Mouse (Mus musculus): Measurements from ENCODE around the gene Fam89b.
A peak's percentile ranks its signal among the peaks of the same experiment; 100 is the strongest.

The Fam89b gene

DNA sequence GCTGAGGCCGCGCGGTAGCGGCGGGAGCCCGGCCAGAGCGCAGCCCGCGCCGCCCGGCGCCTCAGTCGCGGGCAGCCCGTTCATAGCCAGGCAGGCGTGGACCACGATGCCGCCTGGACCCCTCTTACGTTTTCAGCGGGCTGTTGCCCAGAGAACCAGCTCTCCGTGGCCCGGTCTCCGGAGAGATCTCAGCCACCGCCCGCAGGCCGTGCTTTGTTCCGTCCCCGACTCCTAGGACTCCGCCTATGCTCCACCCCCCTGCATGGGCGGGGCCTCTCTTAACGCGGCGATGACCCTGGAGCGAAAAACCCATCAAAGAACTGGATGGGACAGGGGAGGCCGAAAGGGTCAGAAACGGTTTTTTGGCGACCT is at the start of gene Fam89b:
Gene Fam89b, minus strand, starts transcription at position 210 of the 372 bp plus-strand sequence.
- DNase-seq (ENCODE audit: low spot score) = peak; percentile 63

DNA sequence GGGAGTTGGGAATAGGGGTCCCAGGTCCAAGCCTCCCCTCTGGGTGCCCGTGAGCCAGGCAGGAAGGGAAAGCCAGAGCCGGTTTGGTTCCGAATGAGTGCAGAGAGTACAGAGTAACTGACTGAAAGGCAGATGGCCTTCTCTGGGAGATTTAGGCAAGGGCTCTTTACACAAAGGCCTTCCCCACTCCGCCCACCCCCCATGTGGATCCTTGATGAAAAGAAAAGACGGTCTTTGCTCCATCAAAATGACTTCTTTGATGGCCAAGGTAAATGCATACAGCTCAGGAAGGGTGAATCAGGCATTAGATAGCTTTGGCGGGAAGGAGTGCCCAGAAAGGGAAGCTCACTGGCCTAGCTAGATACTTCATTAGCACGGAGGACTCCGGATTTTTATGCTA is 48.9 kb upstream of the Fam89b start:
- no peak for DNase-seq (ENCODE audit: low spot score)

DNA sequence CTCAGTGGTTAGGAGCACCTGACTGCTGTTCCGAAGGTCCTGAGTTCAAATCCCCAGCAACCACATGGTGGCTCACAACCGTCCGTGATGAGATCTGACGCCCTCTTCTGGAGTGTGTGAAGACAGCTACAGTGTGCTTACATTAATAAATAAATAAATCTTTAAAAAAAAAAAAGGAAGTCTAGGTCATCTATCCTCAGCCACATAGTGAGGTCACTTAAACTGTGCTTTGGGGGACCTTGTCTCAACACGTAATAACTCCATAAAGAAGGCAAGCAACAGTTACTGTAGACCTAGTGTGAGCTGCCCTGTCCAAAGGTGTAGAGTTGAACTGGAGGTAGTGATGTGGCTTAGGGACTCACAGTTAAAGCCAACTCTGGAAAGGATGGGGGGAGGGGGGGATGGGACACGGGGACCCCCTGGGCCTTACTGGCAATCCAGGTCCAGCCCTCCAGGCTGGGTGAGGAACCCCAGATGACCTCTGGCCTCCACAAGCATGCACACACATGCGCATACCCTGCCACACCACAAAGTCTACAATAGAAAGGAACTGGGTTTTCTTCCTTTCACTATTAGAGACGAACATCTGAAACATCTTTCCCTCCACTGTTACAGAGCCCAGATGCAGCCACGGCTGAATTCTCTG is 48.1 kb upstream of the Fam89b start:
- no peak for DNase-seq (ENCODE audit: low spot score)

DNA sequence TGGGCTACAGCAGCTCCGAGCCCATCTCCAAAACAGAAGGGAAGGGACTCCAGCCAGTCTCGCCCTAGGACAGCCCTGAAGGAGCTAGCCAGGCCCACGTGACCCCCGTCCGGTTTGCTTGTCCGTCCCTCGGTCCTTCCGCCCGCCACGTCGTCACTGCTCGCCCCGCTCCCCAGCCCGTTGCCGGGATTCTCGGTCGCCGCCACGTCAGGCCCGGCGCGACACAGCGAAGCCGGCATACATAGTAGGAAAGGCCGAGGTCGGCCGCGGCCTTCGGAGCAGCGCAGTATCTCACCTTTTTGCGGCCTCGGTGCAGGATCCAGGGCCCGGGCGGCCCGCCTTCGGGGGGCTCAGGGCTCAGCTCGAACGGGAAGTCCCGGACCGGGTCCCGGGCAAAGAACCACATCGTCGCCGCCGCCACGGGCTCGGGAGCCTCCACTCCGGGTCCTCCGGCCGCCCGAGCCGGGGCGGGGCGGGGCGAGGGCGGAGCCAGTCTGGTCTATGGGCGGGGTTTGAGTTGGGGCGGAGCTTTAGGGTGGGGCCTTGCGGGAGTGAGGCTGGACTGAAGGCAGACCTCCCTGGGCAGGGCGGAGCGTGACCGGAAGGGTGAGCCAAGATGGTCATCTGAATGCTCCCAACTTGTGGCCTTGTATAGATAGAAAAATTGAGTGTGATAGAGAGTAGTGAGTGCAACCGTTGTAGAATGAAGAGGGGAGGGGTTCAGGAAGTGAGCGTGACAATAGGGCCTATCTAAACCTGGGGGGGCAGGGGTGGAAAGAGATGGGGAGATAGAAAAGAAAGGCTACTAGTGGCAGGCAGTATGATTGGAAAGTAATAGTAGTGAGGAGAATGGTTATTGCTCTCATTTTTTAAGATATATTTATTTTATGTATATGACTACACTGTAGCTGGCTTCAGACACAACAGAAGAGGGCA is 41.7 kb upstream of the Fam89b start, which contains the start of gene Scyl1:
Gene Scyl1, minus strand, starts transcription at position 495 of the 936 bp plus-strand sequence.
- DNase-seq (ENCODE audit: low spot score) = peak; percentile 85

DNA sequence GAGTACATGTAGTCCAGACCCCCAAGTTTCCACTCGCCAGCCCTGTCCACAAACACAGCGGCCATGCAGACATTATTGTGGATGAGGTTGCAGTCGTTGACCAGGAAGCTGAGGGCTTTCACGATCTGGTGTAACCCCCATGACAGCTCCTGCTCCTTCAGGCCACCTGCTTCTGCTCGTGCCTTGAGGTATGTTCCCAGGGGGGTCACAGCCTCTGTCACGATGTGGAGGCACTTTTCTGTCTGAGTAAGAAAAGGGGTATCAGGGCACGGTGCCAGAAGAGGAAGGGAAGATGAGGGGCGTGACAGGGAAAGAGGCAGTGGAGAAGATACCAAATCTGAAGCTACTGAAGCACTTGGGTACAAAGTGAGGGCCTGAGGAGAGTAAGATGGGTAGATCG is 40.9 kb upstream of the Fam89b start:
- DNase-seq (ENCODE audit: low spot score) = no peak

DNA sequence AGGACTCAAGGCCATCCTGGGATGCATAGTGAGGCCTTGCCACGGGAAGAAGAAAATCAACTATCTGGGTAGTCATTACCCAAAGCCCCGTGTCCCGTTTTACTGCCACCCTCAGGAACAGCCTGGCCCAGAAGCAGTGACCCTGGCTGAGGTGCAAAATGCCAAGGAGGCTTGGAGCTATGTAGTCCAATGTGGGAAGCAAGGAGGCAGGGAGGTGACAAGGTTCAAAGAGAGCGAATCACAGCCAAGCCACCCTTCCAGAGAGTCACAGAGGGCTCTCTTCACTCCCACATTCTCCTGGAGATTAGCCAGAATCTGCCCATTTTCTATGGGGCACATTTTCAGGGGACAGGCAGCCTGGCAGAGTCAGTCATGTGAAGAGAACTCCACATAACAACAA is 37.8 kb upstream of the Fam89b start:
- no peak for DNase-seq (ENCODE audit: low spot score)

DNA sequence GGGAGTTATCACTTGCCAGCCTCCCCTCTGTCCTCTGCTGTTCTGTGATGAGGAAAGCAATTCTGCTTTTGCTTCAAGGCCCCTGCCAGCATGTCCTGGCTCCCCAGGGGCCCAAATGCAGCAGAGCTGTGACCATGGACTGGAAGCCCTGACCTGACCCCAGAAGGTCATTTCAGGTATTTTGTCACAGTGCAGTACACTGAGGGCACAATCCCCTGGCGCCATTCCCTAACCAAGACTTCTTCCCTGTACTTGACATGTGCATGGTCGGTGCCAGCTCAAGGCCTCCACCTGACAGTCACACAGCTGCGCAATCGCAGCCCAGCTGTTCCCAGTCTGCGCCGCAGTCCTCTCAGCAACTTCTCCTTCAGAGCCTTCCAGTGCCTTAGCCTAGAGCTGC is 33.7 kb upstream of the Fam89b start:
- DNase-seq (ENCODE audit: low spot score) = no peak

DNA sequence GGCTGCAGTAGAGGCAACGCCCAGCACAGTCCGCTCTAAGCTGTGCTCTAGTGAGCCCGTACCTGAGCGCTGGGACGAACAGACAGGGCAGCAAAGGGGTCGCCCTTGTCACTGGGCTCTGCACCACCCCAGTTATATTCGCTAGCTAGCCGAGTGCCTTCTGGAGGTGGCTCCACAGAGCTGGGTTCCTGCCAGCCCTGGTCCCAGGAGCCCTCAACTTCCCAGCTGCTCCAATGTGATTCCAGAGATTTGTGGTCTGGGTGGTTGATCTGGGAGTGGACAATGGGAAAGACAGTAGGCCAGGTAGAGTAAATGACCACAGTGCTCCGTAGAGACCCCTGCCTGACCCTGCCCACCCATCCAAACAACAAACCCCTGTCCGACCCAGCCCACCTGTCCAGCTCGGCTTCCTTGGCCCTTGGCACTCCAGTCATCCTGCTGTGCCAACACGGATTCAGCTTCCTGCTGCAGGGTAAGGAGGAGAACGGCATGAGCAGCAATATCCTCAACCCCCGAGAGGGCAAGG is 29.5 kb upstream of the Fam89b start:
- DNase-seq (ENCODE audit: low spot score) = no peak

DNA sequence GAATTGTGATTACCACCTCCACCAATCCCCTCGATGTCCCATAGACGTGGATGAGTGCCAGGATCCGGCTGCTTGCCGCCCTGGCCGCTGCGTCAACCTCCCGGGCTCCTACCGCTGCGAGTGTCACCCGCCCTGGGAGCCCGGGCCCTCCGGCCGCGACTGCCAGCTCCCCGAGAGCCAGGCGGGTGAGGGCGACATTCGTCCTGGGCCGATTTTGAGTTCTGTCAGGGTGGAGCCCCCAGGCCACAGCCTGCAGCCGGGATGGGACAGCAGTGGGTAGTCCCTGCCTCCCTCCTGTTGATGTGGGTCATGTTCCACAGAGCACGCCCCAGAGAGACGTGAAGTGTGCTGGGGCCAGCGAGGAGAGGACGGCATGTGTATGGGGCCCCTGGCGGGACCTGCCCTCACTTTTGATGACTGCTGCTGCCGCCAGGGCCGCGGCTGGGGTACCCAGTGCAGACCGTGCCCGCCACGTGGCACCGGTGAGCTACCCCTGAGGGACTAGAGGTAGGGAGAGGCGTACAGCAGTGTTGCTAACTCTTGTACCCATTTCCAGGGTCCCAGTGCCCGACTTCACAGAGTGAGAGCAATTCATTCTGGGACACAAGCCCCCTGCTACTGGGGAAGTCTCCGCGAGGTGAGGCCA is 27.7 kb upstream of the Fam89b start:
- no peak for DNase-seq (ENCODE audit: low spot score)

DNA sequence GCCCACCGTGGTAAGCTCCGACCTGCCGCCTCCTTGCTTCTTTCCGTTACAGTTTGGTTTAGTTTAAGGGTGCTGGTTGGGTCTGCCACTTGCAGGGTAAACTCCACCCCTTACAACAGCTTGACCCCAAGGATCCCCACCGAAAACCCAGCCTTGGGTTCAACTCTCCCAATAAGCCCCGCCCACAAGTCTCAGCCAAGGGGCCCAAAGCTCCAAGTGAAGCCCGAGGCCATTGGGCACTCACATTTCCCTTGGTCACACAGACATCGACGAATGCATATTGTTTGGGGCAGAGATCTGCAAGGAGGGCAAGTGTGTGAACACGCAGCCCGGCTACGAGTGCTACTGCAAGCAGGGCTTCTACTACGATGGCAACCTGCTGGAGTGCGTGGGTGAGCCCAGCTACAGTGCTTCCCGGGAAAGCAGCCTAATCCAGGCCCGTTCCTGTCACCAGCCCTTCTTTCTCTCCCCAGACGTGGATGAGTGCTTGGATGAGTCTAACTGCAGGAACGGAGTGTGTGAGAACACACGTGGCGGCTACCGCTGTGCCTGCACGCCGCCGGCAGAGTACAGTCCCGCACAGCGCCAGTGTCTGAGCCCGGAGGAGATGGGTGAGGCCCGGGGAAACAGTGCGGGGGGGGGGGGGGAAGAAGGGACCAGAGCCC is 27.0 kb upstream of the Fam89b start:
- no peak for DNase-seq (ENCODE audit: low spot score)

DNA sequence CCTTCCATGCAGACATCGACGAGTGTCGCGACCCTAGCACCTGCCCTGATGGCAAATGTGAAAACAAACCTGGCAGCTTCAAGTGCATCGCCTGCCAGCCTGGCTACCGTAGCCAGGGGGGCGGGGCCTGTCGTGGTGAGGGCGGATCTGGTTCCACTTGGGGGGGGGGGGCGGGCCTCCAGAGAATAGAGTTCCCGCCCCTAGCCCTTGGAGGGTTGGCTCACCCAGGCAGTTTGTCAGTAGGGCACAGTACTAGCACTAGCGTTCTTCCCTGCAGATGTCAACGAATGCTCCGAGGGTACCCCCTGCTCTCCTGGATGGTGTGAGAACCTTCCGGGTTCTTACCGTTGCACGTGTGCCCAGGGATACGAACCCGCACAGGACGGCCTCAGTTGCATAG is 22.3 kb upstream of the Fam89b start:
- peak; percentile 45 for DNase-seq (ENCODE audit: low spot score)

DNA sequence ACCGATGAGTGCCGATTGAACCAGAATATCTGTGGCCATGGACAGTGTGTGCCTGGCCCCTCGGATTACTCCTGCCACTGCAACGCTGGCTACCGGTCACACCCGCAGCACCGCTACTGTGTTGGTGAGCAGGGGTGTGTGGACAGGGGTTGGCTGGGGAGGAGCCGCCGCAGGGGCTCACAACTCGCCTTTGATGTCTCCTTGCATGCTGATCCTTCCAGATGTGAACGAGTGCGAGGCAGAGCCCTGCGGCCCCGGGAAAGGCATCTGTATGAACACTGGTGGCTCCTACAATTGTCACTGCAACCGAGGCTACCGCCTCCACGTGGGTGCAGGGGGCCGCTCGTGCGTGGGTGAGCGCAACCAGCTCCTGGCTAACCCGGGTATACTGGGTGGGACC is 21.5 kb upstream of the Fam89b start:
- DNase-seq (ENCODE audit: low spot score) = no peak

DNA sequence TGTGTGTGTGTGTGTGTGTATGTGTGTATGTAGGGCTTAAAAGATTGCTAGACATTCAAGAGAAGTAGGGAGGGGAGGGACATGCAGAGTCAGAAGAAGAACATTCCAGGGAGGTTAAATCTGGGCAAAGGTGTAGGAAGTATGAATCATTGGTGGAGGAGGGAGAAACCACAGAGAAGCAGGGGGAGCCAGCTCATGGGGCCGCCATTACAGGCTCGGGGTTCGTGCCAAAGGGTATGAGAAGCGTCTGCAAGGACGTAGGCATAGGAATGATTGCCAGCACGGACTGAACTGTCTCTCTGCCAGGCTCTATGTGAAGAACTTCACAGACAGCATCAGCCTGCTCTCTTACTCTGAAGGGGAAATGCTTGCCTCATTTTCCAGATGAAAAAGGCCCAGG is 20.0 kb upstream of the Fam89b start:
- DNase-seq (ENCODE audit: low spot score) = no peak

DNA sequence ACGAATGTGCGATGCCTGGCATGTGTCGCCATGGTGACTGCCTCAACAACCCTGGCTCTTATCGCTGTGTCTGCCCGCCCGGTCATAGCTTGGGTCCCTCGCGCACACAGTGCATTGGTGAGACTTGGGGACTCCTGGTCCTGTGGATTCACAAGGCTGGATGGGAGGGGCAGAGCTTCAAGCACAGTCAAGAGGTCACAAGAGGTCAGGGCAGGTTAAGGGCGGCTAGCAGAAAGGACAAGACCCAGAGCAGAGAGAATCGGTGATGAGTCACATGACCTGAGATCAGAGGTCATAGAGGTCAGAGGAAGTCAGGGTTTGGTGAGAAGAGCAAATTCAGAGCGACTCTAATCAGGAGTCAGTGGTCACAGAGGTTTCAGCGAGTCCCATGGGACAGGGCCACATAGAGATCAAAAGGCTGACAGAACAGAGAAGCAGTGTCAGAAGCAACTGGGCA is 17.5 kb upstream of the Fam89b start:
- DNase-seq (ENCODE audit: low spot score) = no peak

DNA sequence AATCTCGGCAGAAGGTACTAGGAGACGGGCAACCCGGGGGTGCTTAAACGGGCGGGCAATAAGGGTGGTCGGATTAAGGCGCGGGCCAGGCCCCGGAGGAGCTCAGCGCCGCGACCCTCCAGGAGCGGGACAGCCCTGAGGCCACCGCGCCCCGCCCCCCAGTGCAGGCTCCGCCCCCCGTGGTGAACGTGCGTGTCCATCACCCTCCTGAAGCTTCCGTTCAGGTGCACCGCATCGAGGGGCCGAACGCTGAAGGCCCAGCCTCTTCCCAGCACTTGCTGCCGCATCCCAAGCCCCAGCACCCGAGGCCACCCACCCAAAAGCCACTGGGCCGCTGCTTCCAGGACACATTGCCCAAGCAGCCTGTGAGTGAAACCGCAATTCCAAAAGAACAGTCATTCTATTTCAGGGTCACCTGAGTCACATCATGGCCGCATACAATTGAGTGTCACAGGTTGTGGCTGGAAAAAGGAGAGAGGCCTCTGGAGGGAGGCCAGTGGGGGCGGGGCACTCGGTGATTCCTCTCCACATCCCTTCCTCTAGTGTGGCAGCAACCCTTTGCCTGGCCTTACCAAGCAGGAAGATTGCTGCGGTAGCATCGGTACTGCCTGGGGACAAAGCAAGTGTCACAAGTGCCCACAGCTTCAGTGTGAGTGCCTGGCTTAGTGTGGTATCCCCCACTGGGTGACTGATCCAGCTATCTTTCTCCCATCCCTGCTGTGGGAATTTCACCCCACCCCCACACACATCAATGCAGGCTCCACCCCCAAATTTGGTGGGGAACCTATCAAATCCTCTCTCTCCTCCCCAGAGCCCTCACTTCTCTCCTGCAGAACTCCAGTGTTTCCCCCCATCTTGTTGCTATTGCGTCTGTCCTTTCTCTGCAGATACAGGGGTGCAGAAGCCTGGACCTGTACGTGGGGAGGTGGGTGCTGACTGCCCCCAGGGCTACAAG is 16.6 kb upstream of the Fam89b start:
- DNase-seq (ENCODE audit: low spot score) = no peak

DNA sequence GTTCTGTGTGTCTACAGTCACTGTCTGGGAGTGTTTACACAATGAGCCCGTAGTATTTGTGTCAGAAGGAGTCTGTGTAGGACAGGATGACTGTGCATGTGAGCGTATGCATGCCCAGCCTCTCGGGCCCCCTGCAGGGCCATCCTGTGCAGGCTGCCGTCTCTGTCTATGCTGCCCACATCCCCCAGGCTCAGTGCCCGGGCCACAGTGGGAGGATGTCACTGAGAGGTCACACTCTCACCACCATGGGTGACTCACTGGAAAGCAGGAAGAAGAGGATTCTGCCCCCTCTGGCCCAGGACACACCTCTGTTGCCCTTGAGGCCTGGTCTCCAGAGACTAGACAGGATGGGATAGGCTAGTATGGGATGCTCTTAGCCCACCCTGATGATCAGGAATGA is 14.1 kb upstream of the Fam89b start:
- DNase-seq (ENCODE audit: low spot score) = no peak

DNA sequence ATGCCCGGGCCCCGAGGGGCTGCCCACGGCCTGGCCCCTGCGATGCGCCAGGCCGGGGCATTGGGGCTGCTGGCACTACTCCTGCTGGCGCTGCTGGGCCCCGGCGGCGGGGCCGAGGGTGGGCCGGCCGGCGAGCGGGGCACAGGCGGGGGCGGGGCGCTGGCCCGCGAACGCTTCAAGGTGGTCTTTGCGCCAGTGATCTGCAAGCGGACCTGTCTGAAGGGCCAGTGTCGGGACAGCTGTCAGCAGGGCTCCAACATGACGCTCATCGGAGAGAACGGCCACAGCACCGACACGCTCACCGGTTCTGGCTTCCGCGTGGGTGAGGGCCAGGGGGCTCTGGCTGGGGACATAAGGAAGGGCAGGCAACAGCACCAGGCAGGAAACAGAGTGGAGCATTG is 12.8 kb upstream of the Fam89b start:
- no peak for DNase-seq (ENCODE audit: low spot score)

DNA sequence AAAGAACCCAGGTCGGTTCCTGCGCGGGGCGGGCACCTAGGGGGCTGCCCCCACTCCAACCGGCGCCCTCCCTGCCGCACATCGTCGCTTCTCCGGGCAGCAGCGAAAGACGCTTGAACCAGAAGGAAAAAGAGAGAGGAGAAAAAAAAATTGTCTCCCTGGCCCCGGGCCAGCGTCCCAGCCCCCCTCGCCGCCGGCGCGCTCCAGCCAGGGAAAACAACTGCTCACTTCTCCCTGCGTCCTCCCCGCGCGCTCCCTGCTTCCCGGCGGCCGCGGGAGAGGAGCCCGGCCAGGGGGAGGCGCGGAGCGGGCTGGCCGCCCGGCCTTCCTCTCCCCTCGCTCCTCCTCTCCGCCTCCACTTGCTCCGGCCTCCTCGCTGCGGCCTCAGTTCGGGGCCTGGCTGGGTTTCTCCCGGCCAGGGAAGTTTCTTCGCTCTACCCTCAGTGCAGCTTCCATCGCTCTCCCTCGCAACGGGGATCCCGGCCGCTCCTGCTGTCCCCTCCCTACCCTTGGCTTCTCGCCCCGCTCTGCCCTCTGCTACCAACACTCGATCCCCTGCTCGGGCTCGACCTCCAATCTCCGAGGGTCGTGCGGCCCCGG is 12.3 kb upstream of the Fam89b start:
- DNase-seq (ENCODE audit: low spot score) = no peak

DNA sequence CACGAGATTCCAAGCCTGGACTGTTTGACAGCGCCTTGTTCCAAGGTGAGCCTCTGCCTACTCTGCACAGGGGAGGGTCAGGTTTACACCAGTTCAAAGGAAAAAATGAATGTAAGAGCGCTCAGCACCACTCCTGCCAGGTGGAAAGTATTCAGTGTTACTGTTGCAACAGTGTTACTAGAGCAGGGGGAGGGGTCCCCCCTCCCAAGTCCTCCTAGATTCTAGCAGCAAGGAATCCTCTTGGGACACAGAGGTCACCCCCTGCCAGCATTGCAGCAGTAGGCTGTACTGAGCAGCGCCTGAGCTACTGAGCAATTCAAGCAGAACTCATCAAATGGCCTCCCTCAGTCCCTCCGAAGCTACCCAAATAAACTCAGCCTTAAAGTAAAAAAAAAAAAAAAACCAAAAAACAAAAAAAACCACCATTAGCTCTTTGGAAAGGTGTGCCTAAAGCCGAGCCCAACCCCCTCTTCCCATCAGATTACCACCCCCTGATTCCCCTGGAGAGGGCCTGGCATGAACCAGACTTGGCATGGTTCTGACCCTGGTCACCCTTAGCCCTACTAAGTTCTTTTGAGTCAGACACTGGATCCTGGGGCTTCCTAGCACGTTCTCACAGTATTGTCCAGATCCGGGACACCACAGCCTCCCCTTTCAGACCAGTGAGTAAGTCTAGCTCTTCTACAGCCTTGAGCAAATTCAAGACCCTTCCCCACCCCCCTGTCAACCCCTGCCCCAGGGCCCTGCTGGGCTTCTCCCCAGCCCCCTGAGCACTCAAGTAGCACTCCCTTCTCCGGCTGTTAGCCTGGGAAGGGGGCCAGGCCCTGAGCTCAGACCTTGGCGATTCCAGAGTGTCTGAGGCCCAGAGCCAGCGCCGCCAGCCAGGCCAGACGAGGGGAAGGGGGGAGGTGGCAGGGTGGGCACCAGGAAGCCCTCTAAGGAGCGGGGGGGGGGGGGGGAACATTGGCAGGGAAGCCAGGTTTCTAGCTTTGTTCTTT is 11.2 kb upstream of the Fam89b start, which contains the start of gene Ltbp3:
Gene Ltbp3, plus strand, starts transcription at position 585 of the 998 bp plus-strand sequence.
- DNase-seq (ENCODE audit: low spot score) = no peak

All from T-cell, adult 2 months (primary cell).